Mouse (Mus musculus): ENCODE results near the gene Olfr1396.

GRCm38 (mm10) chr11:49083146-49083545 is 31.5 kb downstream of the Olfr1396 start:
- TF ChIP-seq POLR2A (IDR thresholded peaks at IDR 0.05; ENCODE audit: control insufficient read depth, low read depth, low read length) = no peak
- TF ChIP-seq CTCF (IDR thresholded peaks at IDR 0.05; ENCODE audit: control insufficient read depth, insufficient read depth, insufficient replicate concordance, low read depth, low read length) = no peak
